Mouse (Mus musculus): ENCODE data around the gene Scd4.
"Not testable (repeated sequence)": the region's sequence is repeated elsewhere in the genome, so short reads cannot be mapped to it uniquely, and the experiment has no call there.

Gene Scd4

DNA sequence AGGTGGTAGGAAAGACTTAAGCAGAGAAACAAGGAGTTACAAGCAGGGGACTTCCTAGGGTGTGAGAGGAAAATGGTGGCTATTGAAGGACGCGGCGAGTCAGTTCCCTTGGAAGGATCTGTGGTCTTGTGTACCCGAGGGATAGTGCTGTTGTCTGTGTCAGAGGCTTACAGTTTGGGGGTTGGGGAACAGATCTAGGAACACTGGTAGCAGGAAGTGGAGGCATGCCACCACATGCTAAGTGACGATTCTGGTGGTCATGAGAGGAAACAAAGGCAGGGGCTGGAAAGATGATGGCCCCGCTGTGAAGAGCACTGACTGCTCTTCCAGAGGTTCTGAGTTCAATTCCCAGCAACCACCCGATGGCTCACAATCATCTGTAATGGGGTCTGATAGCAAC lies 32.4 kb upstream of the Scd4 start:
- DNase-seq (ENCODE audit: low spot score in 2 of 2), result no peak

DNA sequence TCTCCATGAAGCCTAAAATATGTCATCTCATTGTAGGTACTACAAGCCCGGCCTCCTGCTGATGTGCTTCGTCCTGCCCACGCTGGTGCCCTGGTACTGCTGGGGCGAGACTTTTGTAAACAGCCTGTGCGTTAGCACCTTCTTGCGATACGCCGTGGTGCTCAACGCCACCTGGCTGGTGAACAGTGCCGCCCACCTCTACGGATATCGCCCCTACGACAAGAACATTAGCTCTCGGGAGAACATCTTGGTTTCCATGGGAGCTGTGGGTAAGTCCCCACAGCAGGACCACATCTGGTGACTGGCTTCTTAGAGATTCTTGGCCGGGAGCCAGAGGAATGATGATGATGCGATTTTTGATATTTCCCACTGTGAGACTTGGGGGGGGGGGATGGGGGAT lies 31.7 kb upstream of the Scd4 start:
- DNase-seq (ENCODE audit: low spot score in 2 of 2), result no peak

DNA sequence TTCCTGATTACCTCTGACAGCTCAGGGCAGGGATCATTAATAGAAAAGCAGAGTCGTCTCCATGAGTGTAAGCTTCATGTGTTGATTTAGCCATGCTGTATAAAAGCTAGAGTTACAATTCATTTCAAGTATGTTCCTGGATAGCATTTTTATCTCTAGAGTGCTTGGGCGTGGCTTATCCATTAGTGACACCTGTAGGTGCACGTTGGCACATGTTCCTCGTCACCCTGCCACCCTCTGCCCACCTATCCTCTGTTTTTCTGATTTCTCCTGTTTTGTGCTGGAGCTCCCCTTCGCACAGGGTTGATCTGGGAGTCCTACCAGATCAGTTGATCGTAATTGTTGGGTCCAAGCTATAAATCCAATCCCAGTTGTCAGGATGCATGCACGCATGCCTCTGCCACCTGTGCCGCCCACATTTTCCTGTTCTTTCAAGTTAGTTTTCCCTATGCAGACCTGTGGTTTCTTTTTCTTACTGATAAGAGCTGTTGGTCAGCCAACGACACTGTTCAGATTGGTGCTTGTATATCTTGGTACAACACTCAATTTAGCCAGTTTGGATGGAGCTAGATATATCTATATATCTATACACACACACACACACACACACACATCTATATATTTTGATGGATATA lies 31.1 kb upstream of the Scd4 start:
- DNase-seq (ENCODE audit: low spot score in 2 of 2), result no peak

DNA sequence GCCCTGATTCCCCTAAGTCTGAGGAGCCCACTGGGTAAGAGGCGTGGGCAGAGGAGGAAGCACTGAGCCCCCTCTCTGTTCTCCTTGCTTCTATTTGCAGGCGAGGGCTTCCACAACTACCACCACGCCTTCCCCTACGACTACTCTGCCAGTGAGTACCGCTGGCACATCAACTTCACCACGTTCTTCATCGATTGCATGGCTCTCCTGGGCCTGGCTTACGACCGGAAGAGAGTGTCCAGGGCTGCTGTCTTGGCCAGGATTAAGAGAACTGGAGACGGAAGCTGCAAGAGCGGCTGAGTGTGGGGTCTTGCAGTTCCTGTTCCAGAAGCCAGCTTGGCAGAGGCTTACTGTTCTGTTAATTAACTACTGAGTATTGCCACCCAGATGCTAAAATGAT lies 30.0 kb upstream of the Scd4 start:
- DNase-seq (ENCODE audit: low spot score in 2 of 2), result no peak

DNA sequence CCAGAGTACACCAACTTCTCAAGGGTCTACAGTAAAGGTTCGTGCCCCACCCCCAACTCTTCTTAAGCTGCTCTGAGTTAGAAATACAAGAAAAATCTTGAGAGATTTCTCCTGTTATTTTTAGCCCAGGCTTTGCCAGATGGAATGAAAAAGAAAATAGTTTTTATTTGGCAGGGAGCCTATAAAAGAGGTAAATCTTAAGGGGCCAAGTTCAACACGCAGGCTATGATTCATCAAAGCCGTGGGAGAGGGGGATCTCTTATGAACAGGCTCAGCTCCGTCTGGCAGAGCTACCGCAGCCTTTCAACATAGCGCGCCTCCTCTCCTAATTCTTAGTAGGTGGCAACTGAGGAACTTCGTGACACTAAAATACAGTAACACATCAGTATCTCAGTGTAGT lies 29.4 kb upstream of the Scd4 start:
- peak in 1 of 2 experiments; percentile 54 for DNase-seq (ENCODE audit: low spot score in 2 of 2)

DNA sequence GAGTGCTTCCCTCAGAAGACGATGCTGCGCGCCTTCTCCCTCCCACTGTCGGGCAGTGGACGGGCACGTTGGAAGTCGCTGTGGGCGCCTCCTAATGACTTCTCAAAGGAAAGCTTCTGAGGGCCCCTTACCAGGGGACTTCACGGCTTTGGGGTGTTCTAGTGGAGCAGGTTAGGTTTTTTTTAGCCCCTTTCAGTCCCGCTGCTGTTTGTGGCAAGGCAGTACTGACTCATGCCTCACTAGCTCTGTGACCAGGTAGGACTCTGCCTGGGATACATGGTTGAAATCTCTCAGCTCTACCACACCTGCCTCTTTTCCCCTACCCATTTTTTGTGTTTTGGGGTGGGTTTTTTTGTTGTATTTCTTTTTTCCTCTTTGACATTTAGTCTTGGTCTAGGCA lies 28.5 kb upstream of the Scd4 start:
- DNase-seq (ENCODE audit: low spot score in 2 of 2), result no peak

DNA sequence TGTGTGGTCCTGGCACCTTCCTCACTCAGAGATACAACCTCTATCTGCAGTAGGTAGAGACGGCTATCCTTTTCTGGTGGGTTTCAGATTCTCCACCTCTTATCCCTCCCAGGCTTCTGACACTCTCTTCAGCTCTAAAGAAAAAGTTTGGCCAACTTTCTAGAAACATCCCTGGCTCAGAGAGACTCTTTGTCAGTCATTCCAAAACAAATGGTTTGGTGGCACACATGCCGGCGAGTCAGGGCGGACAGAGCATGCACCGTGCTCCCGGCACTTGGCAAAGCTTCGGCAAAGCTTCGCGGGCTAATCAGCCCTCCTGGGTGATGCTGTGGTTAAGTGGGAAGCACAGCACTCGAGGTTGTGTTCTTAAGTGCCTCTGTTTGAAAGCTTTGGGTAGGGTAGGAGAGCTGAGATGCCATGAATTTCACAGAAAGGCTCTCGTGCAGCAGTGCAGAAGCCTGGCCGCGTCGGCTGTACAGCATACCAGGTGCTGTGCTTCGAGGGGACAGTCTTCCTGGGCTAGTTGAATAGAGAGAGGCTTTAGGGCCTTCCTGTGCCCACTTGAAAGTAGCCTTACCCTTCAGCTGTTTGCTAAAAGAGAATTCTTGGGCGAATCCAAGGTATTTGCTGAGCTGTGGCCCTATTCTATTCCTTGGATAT lies 27.9 kb upstream of the Scd4 start:
- no peak for DNase-seq (ENCODE audit: low spot score in 2 of 2)

DNA sequence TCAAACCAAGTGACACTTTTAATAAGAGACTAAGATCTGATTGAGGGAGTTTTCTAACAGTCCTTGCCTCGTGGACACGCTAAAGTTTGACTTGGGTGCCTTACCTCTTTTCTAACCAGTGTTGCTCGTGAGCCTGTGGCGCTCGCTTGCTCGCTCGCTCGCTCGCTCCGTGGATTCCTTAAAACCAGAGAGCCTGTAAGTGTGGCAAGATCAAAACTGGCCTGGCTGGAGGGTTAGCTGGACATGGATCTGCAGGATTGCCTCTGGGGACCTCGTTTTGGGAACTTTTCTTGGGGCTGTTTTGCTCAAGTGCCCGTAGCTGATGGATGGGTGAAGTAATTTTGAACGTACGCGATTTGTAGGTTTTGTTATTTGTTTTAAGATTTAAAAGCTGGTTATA lies 27.2 kb upstream of the Scd4 start:
- no peak for DNase-seq (ENCODE audit: low spot score in 2 of 2)

DNA sequence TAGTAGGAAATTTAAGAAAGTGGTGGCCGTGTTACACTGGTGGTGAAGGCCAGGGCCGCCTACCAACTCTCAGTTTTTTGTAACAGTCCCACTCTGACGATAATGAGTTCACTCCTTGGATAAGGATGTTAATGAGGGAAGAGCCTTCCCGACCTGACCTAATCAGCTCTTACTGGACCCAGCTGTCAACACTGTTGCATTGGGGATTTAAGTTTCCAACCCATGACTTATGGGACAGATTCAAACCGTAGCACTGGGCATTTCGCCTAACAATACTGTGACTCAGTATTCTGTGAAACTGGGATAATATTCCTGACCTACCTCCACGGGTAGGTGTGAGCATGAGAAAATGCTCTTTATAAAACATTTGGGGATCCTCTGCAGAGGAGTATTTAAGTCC lies 26.7 kb upstream of the Scd4 start:
- no peak for DNase-seq (ENCODE audit: low spot score in 2 of 2)

DNA sequence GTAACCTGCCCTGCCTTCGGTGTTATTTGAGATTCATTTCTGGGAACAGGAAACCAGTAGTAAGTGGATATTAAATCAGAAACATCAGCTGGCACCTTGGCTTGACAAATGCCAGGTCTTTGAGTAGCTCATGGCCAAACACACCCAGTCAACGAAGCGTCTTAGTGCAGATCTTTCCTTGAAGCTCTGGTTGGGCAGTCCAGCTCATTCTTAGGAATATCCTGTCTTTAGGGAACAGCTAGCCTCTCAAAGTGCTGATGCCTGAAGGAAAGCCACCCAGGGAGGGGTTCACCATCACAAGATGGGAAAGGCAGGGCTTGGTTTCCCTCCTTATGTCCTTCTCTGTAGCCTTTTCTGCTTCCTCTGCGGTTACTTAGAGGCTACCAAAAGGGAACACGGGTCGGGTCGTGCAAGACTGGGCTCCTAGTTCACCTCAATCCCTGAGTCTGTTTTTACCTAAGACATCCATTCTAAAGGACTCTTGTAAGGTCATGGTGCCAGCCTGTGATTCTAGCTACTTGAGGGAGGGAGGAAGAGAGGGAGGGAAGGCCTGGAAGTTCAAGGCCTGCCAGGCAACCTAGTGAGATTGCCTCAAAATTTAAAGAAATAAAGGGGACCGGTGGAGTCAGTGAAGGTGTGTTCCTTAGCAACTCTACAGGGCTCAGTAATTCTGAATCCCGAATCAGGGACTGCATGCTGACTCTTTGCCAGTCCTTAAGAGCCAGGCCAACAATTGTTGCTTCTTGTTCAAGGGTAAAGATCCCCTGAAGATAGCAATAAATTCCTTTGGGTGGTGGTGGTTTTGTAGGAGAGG lies 25.6 kb upstream of the Scd4 start:
- DNase-seq (ENCODE audit: low spot score in 2 of 2), result no peak

DNA sequence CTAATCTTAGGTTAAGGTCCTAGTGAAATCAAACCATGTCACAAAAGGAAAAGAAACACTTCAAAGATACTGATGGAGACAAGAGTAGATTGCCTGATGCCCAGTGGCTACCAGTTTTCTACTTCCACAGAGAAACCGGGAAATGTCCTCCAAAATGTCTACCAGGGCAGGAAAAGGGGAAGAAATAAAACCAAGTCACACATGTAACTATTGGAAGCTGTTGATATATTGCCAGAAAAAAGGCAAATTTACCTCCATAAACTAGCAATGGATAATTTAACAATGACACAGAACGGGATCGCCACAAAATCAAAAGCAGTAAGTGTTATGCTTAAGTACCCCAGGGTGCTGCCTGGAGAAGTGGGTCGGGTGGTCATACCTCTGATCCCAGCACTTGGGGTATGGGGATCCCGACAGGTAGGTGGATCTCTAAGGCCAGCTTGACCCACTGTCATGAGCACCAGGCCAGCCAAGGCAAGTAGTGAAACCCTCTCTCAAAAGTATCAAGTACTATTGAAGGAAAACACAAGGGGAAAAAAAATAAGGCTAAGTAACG lies 24.9 kb upstream of the Scd4 start:
- no peak for DNase-seq (ENCODE audit: low spot score in 2 of 2)

DNA sequence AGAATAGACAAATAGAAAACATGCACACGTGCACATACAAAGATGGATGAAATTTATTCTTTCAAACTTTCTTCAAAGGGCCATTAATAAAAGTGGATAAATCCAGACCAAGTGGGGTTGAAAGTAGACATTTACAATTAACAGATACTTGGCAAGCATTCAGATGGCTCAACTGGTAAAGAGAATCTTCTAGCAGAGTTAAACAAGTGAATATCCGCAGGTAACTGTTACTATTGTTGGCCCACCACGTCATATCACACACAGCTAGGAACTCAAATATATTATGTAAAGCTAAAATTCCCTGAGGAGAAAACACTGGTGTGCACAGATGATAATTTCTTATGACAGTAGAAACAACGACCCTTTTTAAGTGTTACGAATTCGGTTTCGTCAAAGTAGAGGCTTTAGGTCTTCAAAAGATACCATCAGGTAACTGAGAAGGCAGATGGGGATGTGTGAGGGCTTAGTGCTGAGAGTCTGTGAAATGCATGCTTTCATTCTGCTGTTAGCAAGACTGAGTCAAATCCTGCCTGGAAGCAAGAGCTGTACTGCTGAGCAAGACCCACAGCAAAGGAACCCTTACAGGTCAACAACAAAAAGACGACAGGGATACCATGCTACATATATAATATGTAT lies 24.2 kb upstream of the Scd4 start:
- no peak for DNase-seq (ENCODE audit: low spot score in 2 of 2)

DNA sequence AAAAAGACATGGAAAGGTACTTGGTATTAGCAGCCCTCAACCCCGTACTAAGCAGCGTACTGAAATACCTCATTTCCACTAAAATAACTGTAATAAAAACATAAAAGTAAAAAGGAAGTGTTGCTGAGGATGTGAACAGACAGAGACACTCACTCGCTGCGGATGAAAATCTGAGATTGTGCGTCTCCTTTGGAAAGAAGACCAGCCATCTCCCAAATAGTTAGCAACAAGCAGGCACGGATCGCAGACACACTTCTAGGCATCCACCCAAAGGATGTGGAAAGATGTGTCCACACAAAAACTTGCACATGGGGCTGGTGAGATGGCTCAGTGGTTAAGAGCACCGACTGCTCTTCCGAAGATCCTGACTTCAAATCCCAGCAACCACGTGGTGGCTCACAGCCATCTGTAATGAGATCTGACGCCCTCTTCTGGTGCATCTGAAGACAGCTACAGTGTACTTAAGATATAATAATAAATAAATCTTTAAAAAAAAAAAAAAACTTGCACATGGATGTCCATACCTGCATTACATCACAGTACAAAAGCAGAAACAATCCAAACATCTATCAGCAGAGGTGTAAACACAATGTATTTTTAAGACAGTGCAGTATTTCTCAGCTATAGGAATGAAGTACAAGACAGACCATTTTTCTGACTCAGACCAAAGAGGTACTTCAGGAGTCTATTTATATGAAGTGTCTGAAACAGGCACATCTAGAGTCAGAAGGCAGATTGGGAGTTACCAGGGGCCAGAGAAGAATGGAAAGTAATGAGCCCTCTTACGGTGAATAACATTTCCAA lies 23.3 kb upstream of the Scd4 start:
- DNase-seq (ENCODE audit: low spot score in 2 of 2), result no peak

DNA sequence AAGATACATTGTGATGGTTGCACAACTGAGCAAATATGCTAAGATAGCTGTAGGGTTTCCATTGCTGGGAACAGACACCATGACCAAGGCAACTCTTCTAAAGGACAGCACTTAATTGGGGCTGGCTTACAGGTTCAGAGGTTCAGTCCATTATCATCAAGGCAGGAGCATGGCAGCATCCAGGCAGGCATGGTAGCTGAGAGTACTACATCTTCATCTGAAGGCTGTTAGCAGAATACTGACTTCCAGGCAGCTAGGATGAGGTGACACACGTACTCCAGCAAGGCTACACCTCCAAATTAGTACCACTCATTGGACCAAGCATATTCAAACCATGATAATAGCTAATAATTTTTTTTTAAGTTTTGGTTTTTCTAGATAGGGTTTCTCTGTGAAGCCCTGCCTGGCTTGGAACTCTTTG lies 22.7 kb upstream of the Scd4 start:
- not testable (repeated sequence) for DNase-seq (ENCODE audit: low spot score in 2 of 2)

DNA sequence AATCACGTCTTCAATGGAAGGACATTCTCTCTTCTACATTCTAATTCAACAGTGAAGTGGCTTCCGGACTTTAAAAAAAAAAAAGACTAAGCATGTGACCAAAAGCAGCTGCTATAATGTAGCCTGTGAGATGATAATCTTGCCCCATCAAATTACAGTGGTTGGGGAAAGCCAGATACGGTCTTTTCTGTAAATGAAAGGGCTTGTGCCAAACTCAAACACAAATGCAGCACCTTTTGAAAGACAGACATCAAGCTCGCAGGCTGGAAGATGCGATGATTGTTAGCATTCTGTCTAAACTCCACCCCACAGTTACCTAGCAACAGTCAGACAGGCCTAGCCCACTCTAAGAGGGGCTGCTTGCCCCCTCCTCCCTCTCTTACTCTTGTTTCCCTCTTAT lies 22.1 kb upstream of the Scd4 start:
- no peak for DNase-seq (ENCODE audit: low spot score in 2 of 2)

DNA sequence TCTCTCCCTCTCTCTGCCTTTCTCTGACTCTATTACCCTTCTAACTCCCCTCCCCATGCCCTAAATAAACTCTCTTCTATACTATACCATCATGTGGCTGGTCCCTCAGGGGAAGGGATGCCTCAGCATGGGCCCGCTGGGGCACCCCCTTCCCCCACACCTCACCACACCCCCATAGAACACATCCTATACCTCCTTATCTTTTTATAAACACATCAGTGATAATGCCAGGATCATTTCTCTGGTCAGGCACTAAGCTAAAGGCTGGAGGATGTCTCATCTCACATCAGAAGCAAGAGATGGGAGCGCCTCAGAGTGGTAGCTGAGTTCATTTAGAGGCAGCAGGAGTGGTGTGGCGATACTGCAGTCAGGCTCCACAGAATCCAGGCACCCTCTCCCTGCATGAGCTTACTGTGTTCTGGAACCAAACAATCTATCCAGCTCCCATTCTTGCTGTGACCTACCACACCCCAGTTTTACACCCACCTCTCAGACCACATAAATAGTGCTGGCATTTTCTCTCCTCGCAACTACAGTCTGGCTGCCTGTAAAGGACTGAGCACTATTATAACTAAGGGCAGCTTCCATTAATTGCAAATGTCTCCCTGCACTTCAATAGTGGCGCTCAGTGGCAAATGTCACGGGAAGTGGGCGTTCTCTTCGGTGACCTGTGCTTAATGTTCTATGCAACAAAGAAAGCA lies 21.4 kb upstream of the Scd4 start:
- no peak for DNase-seq (ENCODE audit: low spot score in 2 of 2)

DNA sequence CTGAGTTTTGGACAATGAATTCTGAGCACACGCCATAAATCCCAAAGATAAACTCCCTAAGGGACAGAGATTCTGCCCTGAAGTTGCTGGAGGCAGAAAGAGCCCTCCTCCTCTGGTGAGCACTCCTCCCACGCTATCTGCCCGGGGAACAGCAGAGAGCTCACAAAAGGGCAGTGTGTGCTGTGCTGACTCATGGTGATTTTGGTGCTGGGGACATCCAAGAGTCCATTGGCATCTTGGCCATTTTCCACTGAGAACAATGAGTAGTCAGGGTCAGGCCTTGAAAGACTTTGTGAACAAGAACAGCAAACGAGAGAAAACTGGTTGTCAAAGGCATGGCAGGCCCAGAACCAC lies 20.9 kb upstream of the Scd4 start:
- no peak for DNase-seq (ENCODE audit: low spot score in 2 of 2)

DNA sequence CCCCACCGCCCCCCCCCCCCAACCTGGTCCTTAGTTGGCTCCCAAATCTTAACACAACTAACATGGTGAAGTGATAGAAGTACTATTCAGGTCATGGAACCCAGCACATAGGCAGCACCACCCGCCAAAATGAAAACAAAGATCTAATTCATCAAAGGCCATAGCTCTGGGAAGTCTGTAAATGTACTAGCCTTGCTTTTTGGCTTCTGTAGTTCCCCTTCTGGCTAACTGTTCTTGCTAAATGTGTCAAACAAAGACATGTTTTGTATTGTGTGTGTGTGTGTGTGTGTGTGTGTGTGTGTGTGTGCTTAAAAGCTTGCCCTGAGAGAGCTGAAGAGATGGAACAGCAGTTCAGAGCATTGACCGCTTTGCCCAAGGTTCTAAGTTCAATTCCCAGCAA lies 19.8 kb upstream of the Scd4 start:
- no peak for DNase-seq (ENCODE audit: low spot score in 2 of 2)

DNA sequence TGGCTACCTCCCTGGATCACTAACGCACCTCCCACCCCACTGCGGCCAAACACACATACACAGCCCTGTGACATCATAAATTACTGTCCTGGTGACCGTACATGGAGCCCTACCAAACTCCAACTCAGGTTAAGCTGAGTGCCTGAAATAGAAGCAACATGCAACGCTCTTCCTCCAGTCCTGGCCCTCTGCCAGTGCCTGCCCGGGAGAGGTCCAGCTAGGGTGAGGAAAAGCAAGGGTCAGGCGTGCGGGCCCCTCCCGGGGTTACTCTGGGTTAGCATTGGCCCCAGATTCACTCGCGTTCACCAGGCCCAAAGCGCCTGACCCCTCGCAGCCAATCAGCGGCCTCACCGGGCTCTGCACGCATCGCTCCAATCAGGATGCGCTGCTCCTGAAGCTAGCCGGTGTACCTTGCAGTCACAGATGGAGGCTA lies 18.5 kb upstream of the Scd4 start:
- DNase-seq (ENCODE audit: low spot score in 2 of 2), result peak; percentile 82 to 84

DNA sequence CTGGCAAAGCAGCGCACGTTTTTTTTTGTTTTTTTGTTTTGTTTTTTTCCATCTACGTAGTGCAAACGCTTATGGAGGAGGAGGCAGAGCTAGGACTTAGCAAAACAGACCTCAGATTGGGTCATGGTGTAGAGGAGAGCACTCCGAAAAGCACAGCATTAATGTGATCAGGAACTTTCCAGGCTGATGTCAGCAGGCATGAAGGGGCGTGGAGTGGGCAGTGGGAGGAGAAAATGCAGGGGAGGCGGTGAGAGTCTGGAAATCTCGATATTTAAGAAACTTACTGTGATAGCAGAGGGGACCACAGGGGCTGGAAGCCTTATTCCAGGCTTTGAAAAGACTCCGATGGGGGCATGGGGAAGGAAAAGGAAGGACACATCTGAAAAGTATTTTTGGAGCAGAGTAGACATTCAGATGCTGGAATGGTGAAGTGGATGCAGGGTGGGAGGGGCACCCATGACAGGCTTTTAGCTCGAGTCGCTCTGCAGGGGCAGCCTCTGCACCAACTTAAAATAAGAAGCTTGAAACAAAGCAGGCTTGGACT lies 17.9 kb upstream of the Scd4 start:
- no peak for DNase-seq (ENCODE audit: low spot score in 2 of 2)

Data from right cerebral cortex, postnatal 36 days (tissue).